Mouse (Mus musculus): ENCODE measurements around the gene Nol10. TPM values are rescaled to one million over a fixed set of nuclear protein-coding genes. Genes with fewer than 3 reads are reported as not detected.
A peak's percentile ranks its signal among the peaks of the same experiment; 100 is the strongest.
"Not testable (repeated sequence)": the region's sequence is repeated elsewhere in the genome, so short reads cannot be mapped to it uniquely, and the experiment has no call there.

The Nol10 gene
- total RNA-seq, 2 experiments from 2014 or later, result 12.7 to 22.2 TPM

- peak; percentile 35; the same call in 1 of the 2 replicates for ATAC-seq (replicated peaks; ENCODE audit: poor library complexity, severe bottlenecking)
Observed at GRCm38 (mm10) chr12:17449661-17450091, 101.4 kb downstream of the Nol10 start.

- ATAC-seq (replicated peaks; ENCODE audit: poor library complexity, severe bottlenecking), result no peak
Observed at GRCm38 (mm10) chr12:17450503-17450902, 102.2 kb downstream of the Nol10 start.

GRCm38 (mm10) chr12:17450908-17451307 is 102.7 kb downstream of the Nol10 start:
- ATAC-seq (replicated peaks; ENCODE audit: poor library complexity, severe bottlenecking), result no peak

- no peak for ATAC-seq (replicated peaks; ENCODE audit: poor library complexity, severe bottlenecking)
Observed at GRCm38 (mm10) chr12:17452273-17452672, 104.0 kb downstream of the Nol10 start.

GRCm38 (mm10) chr12:17453918-17454317 is 105.7 kb downstream of the Nol10 start:
- no peak for ATAC-seq (replicated peaks; ENCODE audit: poor library complexity, severe bottlenecking)

GRCm38 (mm10) chr12:17455096-17455495 is 106.8 kb downstream of the Nol10 start:
- ATAC-seq (replicated peaks; ENCODE audit: poor library complexity, severe bottlenecking), result peak; percentile 56

GRCm38 (mm10) chr12:17459223-17459622 is 111.0 kb downstream of the Nol10 start:
- not testable (repeated sequence) for ATAC-seq (replicated peaks; ENCODE audit: poor library complexity, severe bottlenecking)

- ATAC-seq (replicated peaks; ENCODE audit: poor library complexity, severe bottlenecking), result no peak
Observed at GRCm38 (mm10) chr12:17463706-17464105, 115.4 kb downstream of the Nol10 start.

- not testable (repeated sequence) for ATAC-seq (replicated peaks; ENCODE audit: poor library complexity, severe bottlenecking)
Observed at GRCm38 (mm10) chr12:17464550-17464949, 116.3 kb downstream of the Nol10 start.

- peak; percentile 89 for ATAC-seq (replicated peaks; ENCODE audit: poor library complexity, severe bottlenecking)
Observed at GRCm38 (mm10) chr12:17466791-17467190, 118.5 kb downstream of the Nol10 start.

- no peak for ATAC-seq (replicated peaks; ENCODE audit: poor library complexity, severe bottlenecking)
Observed at GRCm38 (mm10) chr12:17468359-17468758, 120.1 kb downstream of the Nol10 start.

- no peak for ATAC-seq (replicated peaks; ENCODE audit: poor library complexity, severe bottlenecking)
Observed at GRCm38 (mm10) chr12:17469869-17470268, 121.6 kb downstream of the Nol10 start.

- not testable (repeated sequence) for ATAC-seq (replicated peaks; ENCODE audit: poor library complexity, severe bottlenecking)
Observed at GRCm38 (mm10) chr12:17470528-17470927, 122.3 kb downstream of the Nol10 start.

GRCm38 (mm10) chr12:17471405-17471804 is 123.1 kb downstream of the Nol10 start:
- no peak for ATAC-seq (replicated peaks; ENCODE audit: poor library complexity, severe bottlenecking)

- ATAC-seq (replicated peaks; ENCODE audit: poor library complexity, severe bottlenecking), result no peak
Observed at GRCm38 (mm10) chr12:17473128-17473527, 124.9 kb downstream of the Nol10 start.

- ATAC-seq (replicated peaks; ENCODE audit: poor library complexity, severe bottlenecking), result no peak
Observed at GRCm38 (mm10) chr12:17473862-17474261, 125.6 kb downstream of the Nol10 start.

- no peak for ATAC-seq (replicated peaks; ENCODE audit: poor library complexity, severe bottlenecking)
Observed at GRCm38 (mm10) chr12:17474681-17475080, 126.4 kb downstream of the Nol10 start.

- ATAC-seq (replicated peaks; ENCODE audit: poor library complexity, severe bottlenecking), result no peak
Observed at GRCm38 (mm10) chr12:17475146-17475545, 126.9 kb downstream of the Nol10 start.

- no peak for ATAC-seq (replicated peaks; ENCODE audit: poor library complexity, severe bottlenecking)
Observed at GRCm38 (mm10) chr12:17478196-17478595, 129.9 kb downstream of the Nol10 start.

GRCm38 (mm10) chr12:17478856-17479255 is 130.6 kb downstream of the Nol10 start:
- ATAC-seq (replicated peaks; ENCODE audit: poor library complexity, severe bottlenecking), result no peak
